Mouse (Mus musculus) hindbrain, embryonic 12.5 days (tissue): ENCODE results near the gene Ints4. TPM values are rescaled to one million over a fixed set of nuclear protein-coding genes. Genes with fewer than 3 reads are reported as not detected.
A peak's percentile ranks its signal among the peaks of the same experiment; 100 is the strongest.

Experiments used
- ATAC-seq: fragments of 200-750 bp; cut with Nextera tagmentation; 2 replicates; pipeline ENCODE4 v1.8.0; 2017; ENCODE audit warnings: moderate TSS enrichment; ENCODE audit not compliant: low FRiP score
- H3K27ac ChIP-seq: fragments of 300-500 bp; sonication (generic); 2 replicates; pipeline ENCODE4 v1.5.1; 2016; ENCODE audit warnings: mild to moderate bottlenecking
- H3K27me3 ChIP-seq: fragments of 300-500 bp; sonication (generic); 2 replicates; pipeline ENCODE4 v1.6.1; 2016; ENCODE audit warnings: mild to moderate bottlenecking
- H3K36me3 ChIP-seq: fragments of 300-500 bp; sonication (generic); 2 replicates; pipeline ENCODE4 v1.6.1; 2016; ENCODE audit warnings: mild to moderate bottlenecking
- H3K4me1 ChIP-seq: fragments of 300-500 bp; sonication (generic); 2 replicates; pipeline ENCODE4 v1.6.1; 2016
- H3K4me2 ChIP-seq: fragments of 300-500 bp; sonication (generic); replicated peaks from 2 replicates; pipeline ENCODE4 v1.6.1; 2016; ENCODE audit warnings: mild to moderate bottlenecking
- H3K4me3 ChIP-seq: fragments of 300-500 bp; sonication (generic); 2 replicates; pipeline ENCODE4 v1.5.1; 2016; ENCODE audit warnings: mild to moderate bottlenecking
- H3K9ac ChIP-seq: fragments of 300-500 bp; sonication (generic); 2 replicates; pipeline ENCODE4 v1.6.1; 2016; ENCODE audit warnings: mild to moderate bottlenecking, moderate library complexity
- H3K9me3 ChIP-seq: fragments of 300-500 bp; sonication (generic); replicated peaks from 2 replicates; pipeline ENCODE4 v1.6.1; 2016; ENCODE audit warnings: mild to moderate bottlenecking
- WGBS: fragments of 180-500 bp; shearing (Covaris S2); methylation state at CpG from one replicate; pipeline ENCODE4 v1.1.7; 2016; 5-methylcytosine and 5-hydroxymethylcytosine counted together
- polyA plus RNA-seq: library from polyadenylated mRNA; unstranded; fragments of >200 nt; fragmentation: Nextera tagmentation; extraction: Ambion mirVana; gene quantifications from 2 replicates; pipeline ENCODE4 v1.2.1, GENCODE M21; 2016

The Ints4 gene
- polyA plus RNA-seq, 1 experiment from 2014 or later, result 55.3 TPM

GRCm38 (mm10) chr7:97479349-97479748 is 1.4 kb upstream of the Ints4 start:
- no peak overlapping the region for H3K4me2 ChIP-seq
- H3K36me3 ChIP-seq, result no peaks in the 10 kb centered on the region
- H3K4me3 ChIP-seq, result no peak overlapping the region
- WGBS, result 71% methylated on average over 3 of the region's 3 CpGs
- peaks cover 24% of the 10 kb centered on the region for H3K4me1 ChIP-seq
- H3K9ac ChIP-seq, result no peak overlapping the region
- H3K9me3 ChIP-seq, result no peaks in the 10 kb centered on the region
- no peak for ATAC-seq
- no peaks in the 10 kb centered on the region for H3K27me3 ChIP-seq
- no peak overlapping the region for H3K27ac ChIP-seq

GRCm38 (mm10) chr7:97480290-97480689 is 466 bp upstream of the Ints4 start:
- Histone ChIP-seq H3K27me3 (no peaks in the 10 kb centered on the region), H3K27ac (no peak overlapping the region), H3K36me3 (peaks cover 6% of the 10 kb centered on the region), H3K4me3 (peak overlapping the region; percentile 64), H3K9me3 (no peaks in the 10 kb centered on the region), H3K4me1 (peaks cover 24% of the 10 kb centered on the region), H3K9ac (no peak overlapping the region), H3K4me2 (peak overlapping the region; percentile 88)
- ATAC-seq, result peak; percentile 14; the same call in 1 of the 2 replicates
- 30% methylated on average over 3 of the region's 3 CpGs for WGBS

- Histone ChIP-seq H3K4me3 (no peak overlapping the region), H3K9ac (no peak overlapping the region)
- 91% methylated on average over 2 of the region's 2 CpGs for WGBS
Measured at GRCm38 (mm10) chr7:97483378-97483777, 2.6 kb downstream of the Ints4 start.

GRCm38 (mm10) chr7:97491157-97491556 is 10.4 kb downstream of the Ints4 start:
- WGBS, result 71% methylated on average over 3 of the region's 3 CpGs
- ATAC-seq, result no peak
- no peaks in the 10 kb centered on the region for H3K4me1 ChIP-seq
- no peaks in the 10 kb centered on the region for H3K27me3 ChIP-seq
- H3K4me3 ChIP-seq, result no peak overlapping the region
- no peaks in the 10 kb centered on the region for H3K9me3 ChIP-seq
- H3K4me2 ChIP-seq, result no peak overlapping the region
- H3K36me3 ChIP-seq, result peaks cover 51% of the 10 kb centered on the region
- H3K9ac ChIP-seq, result no peak overlapping the region
- H3K27ac ChIP-seq, result no peak overlapping the region

More at GRCm38 (mm10) chr7:97483378-97483777, 2.6 kb downstream of the Ints4 start:
- Histone ChIP-seq H3K4me2 (no peak overlapping the region), H3K9me3 (no peaks in the 10 kb centered on the region), H3K27ac (no peak overlapping the region), H3K27me3 (no peaks in the 10 kb centered on the region), H3K4me1 (peaks cover 24% of the 10 kb centered on the region), H3K36me3 (peaks cover 33% of the 10 kb centered on the region)
- ATAC-seq, result no peak

- Histone ChIP-seq H3K4me1 (no peaks in the 10 kb centered on the region), H3K27me3 (no peaks in the 10 kb centered on the region), H3K27ac (no peak overlapping the region), H3K4me3 (no peak overlapping the region), H3K4me2 (no peak overlapping the region), H3K9me3 (no peaks in the 10 kb centered on the region), H3K36me3 (peaks cover 40% of the 10 kb centered on the region), H3K9ac (no peak overlapping the region)
- WGBS, result 87% methylated on average over 4 of the region's 4 CpGs
- ATAC-seq, result no peak
Measured at GRCm38 (mm10) chr7:97492420-97492819, 11.7 kb downstream of the Ints4 start.

- Histone ChIP-seq H3K9ac (no peak overlapping the region), H3K9me3 (no peaks in the 10 kb centered on the region), H3K27ac (no peak overlapping the region), H3K4me1 (no peaks in the 10 kb centered on the region), H3K36me3 (peaks cover 45% of the 10 kb centered on the region), H3K27me3 (no peaks in the 10 kb centered on the region), H3K4me2 (no peak overlapping the region), H3K4me3 (no peak overlapping the region)
- ATAC-seq, result no peak
Measured at GRCm38 (mm10) chr7:97495052-97495451, 14.3 kb downstream of the Ints4 start.

GRCm38 (mm10) chr7:97500555-97501209 is 19.9 kb downstream of the Ints4 start:
- Histone ChIP-seq H3K4me2 (no peak overlapping the region), H3K27me3 (no peaks in the 10 kb centered on the region), H3K9ac (no peak overlapping the region), H3K9me3 (no peaks in the 10 kb centered on the region), H3K4me1 (no peaks in the 10 kb centered on the region), H3K4me3 (no peak overlapping the region), H3K36me3 (peaks cover 54% of the 10 kb centered on the region), H3K27ac (no peak overlapping the region)
- no peak for ATAC-seq
- WGBS, result 91% methylated on average over 5 of the region's 5 CpGs

GRCm38 (mm10) chr7:97514786-97515185 is 34.0 kb downstream of the Ints4 start:
- WGBS, result 68% methylated on average over 1 of the region's 1 CpGs
- Histone ChIP-seq H3K4me3 (no peak overlapping the region), H3K9me3 (no peaks in the 10 kb centered on the region), H3K36me3 (peaks cover 81% of the 10 kb centered on the region), H3K27ac (no peak overlapping the region), H3K9ac (no peak overlapping the region), H3K27me3 (no peaks in the 10 kb centered on the region), H3K4me2 (no peak overlapping the region), H3K4me1 (no peaks in the 10 kb centered on the region)
- ATAC-seq, result no peak

- Histone ChIP-seq H3K27ac (no peak overlapping the region), H3K36me3 (peaks cover 59% of the 10 kb centered on the region), H3K4me1 (no peaks in the 10 kb centered on the region), H3K27me3 (no peaks in the 10 kb centered on the region), H3K4me2 (no peak overlapping the region), H3K4me3 (no peak overlapping the region), H3K9ac (no peak overlapping the region), H3K9me3 (no peaks in the 10 kb centered on the region)
- 99% methylated on average over 2 of the region's 2 CpGs for WGBS
- ATAC-seq, result no peak
Measured at GRCm38 (mm10) chr7:97519935-97520334, 39.2 kb downstream of the Ints4 start.

- ATAC-seq, result no peak
- 79% methylated on average over 5 of the region's 5 CpGs for WGBS
- H3K36me3 ChIP-seq, result peaks cover 91% of the 10 kb centered on the region
Measured at GRCm38 (mm10) chr7:97535531-97535930, 54.8 kb downstream of the Ints4 start.

GRCm38 (mm10) chr7:97536571-97536970 is 55.8 kb downstream of the Ints4 start:
- Histone ChIP-seq H3K4me2 (no peak overlapping the region), H3K36me3 (peaks cover 90% of the 10 kb centered on the region), H3K4me3 (no peak overlapping the region), H3K27ac (no peak overlapping the region), H3K9ac (no peak overlapping the region), H3K4me1 (no peaks in the 10 kb centered on the region), H3K27me3 (no peaks in the 10 kb centered on the region), H3K9me3 (no peaks in the 10 kb centered on the region)
- 92% methylated on average over 5 of the region's 5 CpGs for WGBS
- no peak for ATAC-seq

More at GRCm38 (mm10) chr7:97535531-97535930, 54.8 kb downstream of the Ints4 start:
- no peaks in the 10 kb centered on the region for H3K4me1 ChIP-seq
- no peaks in the 10 kb centered on the region for H3K27me3 ChIP-seq
- H3K4me2 ChIP-seq, result no peak overlapping the region
- H3K27ac ChIP-seq, result no peak overlapping the region
- no peak overlapping the region for H3K4me3 ChIP-seq
- no peak overlapping the region for H3K9ac ChIP-seq
- no peaks in the 10 kb centered on the region for H3K9me3 ChIP-seq

- Histone ChIP-seq H3K9ac (no peak overlapping the region), H3K4me2 (no peak overlapping the region), H3K4me3 (no peak overlapping the region), H3K4me1 (no peaks in the 10 kb centered on the region), H3K27ac (no peak overlapping the region), H3K36me3 (peaks cover 24% of the 10 kb centered on the region), H3K9me3 (0 out of 2 replicates have a peak, but pooled peaks cover 4% of the 10 kb centered on the region), H3K27me3 (no peaks in the 10 kb centered on the region)
- WGBS, result 97% methylated on average over 2 of the region's 2 CpGs
- ATAC-seq, result no peak
Measured at GRCm38 (mm10) chr7:97546462-97546861, 65.7 kb downstream of the Ints4 start.

GRCm38 (mm10) chr7:97549301-97549700 is 68.5 kb downstream of the Ints4 start:
- no peak overlapping the region for H3K4me3 ChIP-seq
- no peaks in the 10 kb centered on the region for H3K4me1 ChIP-seq
- no peak overlapping the region for H3K4me2 ChIP-seq
- H3K27ac ChIP-seq, result no peak overlapping the region
- no peaks in the 10 kb centered on the region for H3K27me3 ChIP-seq
- ATAC-seq, result no peak
- no peaks in the 10 kb centered on the region for H3K36me3 ChIP-seq
- WGBS, result 97% methylated on average over 10 of the region's 10 CpGs
- no peak overlapping the region for H3K9ac ChIP-seq
- no peaks in the 10 kb centered on the region for H3K9me3 ChIP-seq
